Mouse (Mus musculus): ENCODE data around the gene Ms4a6c.
"Not testable (repeated sequence)": the region's sequence is repeated elsewhere in the genome, so short reads cannot be mapped to it uniquely, and the experiment has no call there.

Gene Ms4a6c

GRCm38 (mm10) chr19:11469215-11469614, at the start of gene Ms4a6c:
TSS of gene Ms4a6c (plus strand) at chr19:11469366.
- not testable (repeated sequence) for DNase-seq

- not testable (repeated sequence) for DNase-seq
Observed at GRCm38 (mm10) chr19:11431209-11431608, 38.0 kb upstream of the Ms4a6c start.

- DNase-seq, result no peak
Observed at GRCm38 (mm10) chr19:11435058-11435834, 33.9 kb upstream of the Ms4a6c start.

GRCm38 (mm10) chr19:11443338-11443737, 25.8 kb upstream of the Ms4a6c start, which contains the start of gene Ms4a4b:
TSS of gene Ms4a4b (plus strand) at chr19:11443553.
- no peak for DNase-seq

GRCm38 (mm10) chr19:11443964-11444363, 25.2 kb upstream of the Ms4a6c start:
- no peak for DNase-seq

GRCm38 (mm10) chr19:11447238-11447637, 21.9 kb upstream of the Ms4a6c start:
- DNase-seq, result no peak

- DNase-seq, result not testable (repeated sequence)
Observed at GRCm38 (mm10) chr19:11459041-11459440, 10.1 kb upstream of the Ms4a6c start.

- DNase-seq, result not testable (repeated sequence)
Observed at GRCm38 (mm10) chr19:11464795-11465194, 4.4 kb upstream of the Ms4a6c start.

GRCm38 (mm10) chr19:11466471-11466870, 2.7 kb upstream of the Ms4a6c start:
- no peak for DNase-seq

- DNase-seq, result not testable (repeated sequence)
Observed at GRCm38 (mm10) chr19:11468361-11468760, 805 bp upstream of the Ms4a6c start.

- no peak for DNase-seq
Observed at GRCm38 (mm10) chr19:11479714-11480113, 10.5 kb downstream of the Ms4a6c start.

- no peak for DNase-seq
Observed at GRCm38 (mm10) chr19:11482684-11483083, 13.5 kb downstream of the Ms4a6c start.

GRCm38 (mm10) chr19:11483941-11484340, 14.8 kb downstream of the Ms4a6c start:
- no peak for DNase-seq

GRCm38 (mm10) chr19:11484388-11484787, 15.2 kb downstream of the Ms4a6c start:
- no peak for DNase-seq

- DNase-seq, result no peak
Observed at GRCm38 (mm10) chr19:11485266-11485665, 16.1 kb downstream of the Ms4a6c start.

- no peak for DNase-seq
Observed at GRCm38 (mm10) chr19:11485746-11486145, 16.6 kb downstream of the Ms4a6c start, which contains the start of gene Gm8369. TSS of gene Gm8369 (plus strand) at chr19:11485938.

- no peak for DNase-seq
Observed at GRCm38 (mm10) chr19:11486599-11486998, 17.4 kb downstream of the Ms4a6c start.

- no peak for DNase-seq
Observed at GRCm38 (mm10) chr19:11491406-11492189, 22.4 kb downstream of the Ms4a6c start.

- DNase-seq, result no peak
Observed at GRCm38 (mm10) chr19:11492671-11493070, 23.5 kb downstream of the Ms4a6c start.

- no peak for DNase-seq
Observed at GRCm38 (mm10) chr19:11494519-11494918, 25.4 kb downstream of the Ms4a6c start.

GRCm38 (mm10) chr19:11496361-11496760, 27.2 kb downstream of the Ms4a6c start:
- DNase-seq, result no peak

- not testable (repeated sequence) for DNase-seq
Observed at GRCm38 (mm10) chr19:11497300-11497699, 28.1 kb downstream of the Ms4a6c start.

GRCm38 (mm10) chr19:11500796-11501195, 31.6 kb downstream of the Ms4a6c start:
- DNase-seq, result no peak

- DNase-seq, result no peak
Observed at GRCm38 (mm10) chr19:11501326-11501725, 32.2 kb downstream of the Ms4a6c start.
